Mouse (Mus musculus) liver, embryonic 14.5 days (tissue): ENCODE measurements around the gene Qpctl.

Source experiments
- CTCF ChIP-seq: IDR thresholded peaks from 2 replicates; pipeline ENCODE4 v1.5.1; 2016; ENCODE audit warnings: antibody characterized with exemption, low read depth, control low read depth
- EP300 ChIP-seq: IDR thresholded peaks from 2 replicates; pipeline ENCODE4 v1.6.1; 2016; ENCODE audit warnings: antibody characterized with exemption, low read depth

DNA sequence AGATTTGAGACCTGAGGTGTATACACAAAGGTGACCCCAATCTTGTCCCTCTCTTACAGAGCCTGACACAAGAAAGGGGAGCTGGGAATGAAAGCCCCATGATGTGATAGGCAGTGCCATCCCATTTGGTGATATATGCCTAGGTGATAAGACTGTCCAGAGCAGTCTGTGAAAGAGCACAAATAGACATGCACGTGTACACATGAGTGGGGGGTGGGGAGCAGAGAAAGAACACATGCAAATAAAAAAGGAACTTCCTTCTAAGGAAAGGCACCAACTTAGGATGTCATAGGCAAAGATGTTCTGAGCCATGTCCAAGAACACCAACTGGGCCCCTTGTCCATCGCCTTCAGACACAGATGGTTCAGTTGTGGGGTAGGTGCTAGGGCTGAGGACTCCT is 44.6 kb downstream of the Qpctl start:
- TF ChIP-seq EP300 (no peak), CTCF (no peak)
